Mouse (Mus musculus) right cerebral cortex, adult 2 months (tissue): Measurements from ENCODE around the gene Capns1.
A peak's percentile ranks its signal among the peaks of the same experiment; 100 is the strongest.
"Not testable (repeated sequence)": the region's sequence is repeated elsewhere in the genome, so short reads cannot be mapped to it uniquely, and the experiment has no call there.

Experiments used
- DNase-seq, 2 experiments: peaks; one replicate each; pipeline ENCODE4 v3.0.0; 2021 to 2022; ENCODE audit warnings: low spot score in 2 of 2

The Capns1 gene

GRCm38 (mm10) chr7:30202895-30203690 is 4.5 kb upstream of the Capns1 start:
- DNase-seq: no peak

- not testable (repeated sequence) for DNase-seq
Measured at GRCm38 (mm10) chr7:30200661-30201060, 2.0 kb upstream of the Capns1 start.

GRCm38 (mm10) chr7:30200200-30200599 is 1.6 kb upstream of the Capns1 start:
- DNase-seq: no peak

- DNase-seq: no peak
Measured at GRCm38 (mm10) chr7:30199498-30200139, 1.0 kb upstream of the Capns1 start.

GRCm38 (mm10) chr7:30197592-30198129 is 950 bp downstream of the Capns1 start:
- DNase-seq: no peak

- DNase-seq: no peak
Measured at GRCm38 (mm10) chr7:30196171-30196570, 2.4 kb downstream of the Capns1 start.

GRCm38 (mm10) chr7:30195461-30195860 is 3.1 kb downstream of the Capns1 start:
- DNase-seq: no peak

- DNase-seq: peak; percentile 95
Measured at GRCm38 (mm10) chr7:30194884-30195283, 3.7 kb downstream of the Capns1 start.

- DNase-seq: peak; percentile 29 to 40
Measured at GRCm38 (mm10) chr7:30194101-30194831, 4.3 kb downstream of the Capns1 start.

GRCm38 (mm10) chr7:30193581-30194100 is 5.0 kb downstream of the Capns1 start:
- peak; percentile 66 to 72 for DNase-seq

- no peak for DNase-seq
Measured at GRCm38 (mm10) chr7:30193013-30193412, 5.6 kb downstream of the Capns1 start.

GRCm38 (mm10) chr7:30192088-30192487 is 6.5 kb downstream of the Capns1 start:
- DNase-seq: no peak

- DNase-seq: no peak
Measured at GRCm38 (mm10) chr7:30189116-30189491, 9.5 kb downstream of the Capns1 start.

- no peak for DNase-seq
Measured at GRCm38 (mm10) chr7:30188344-30189115, 10.1 kb downstream of the Capns1 start.

- no peak for DNase-seq
Measured at GRCm38 (mm10) chr7:30184641-30185348, 13.8 kb downstream of the Capns1 start.

- peak; percentile 56 to 58 for DNase-seq
Measured at GRCm38 (mm10) chr7:30183879-30184289, 14.7 kb downstream of the Capns1 start, which contains the start of gene Cox7a1. Gene Cox7a1 (plus strand): TSS chr7:30184144.

GRCm38 (mm10) chr7:30183189-30183588 is 15.4 kb downstream of the Capns1 start:
- not testable (repeated sequence) for DNase-seq

GRCm38 (mm10) chr7:30181929-30182328 is 16.7 kb downstream of the Capns1 start:
- not testable (repeated sequence) for DNase-seq

GRCm38 (mm10) chr7:30181308-30181707 is 17.3 kb downstream of the Capns1 start:
- peak; percentile 83 for DNase-seq

- no peak for DNase-seq
Measured at GRCm38 (mm10) chr7:30178256-30178655, 20.4 kb downstream of the Capns1 start.
